Mouse (Mus musculus): ENCODE measurements around the gene Vsig2. TPM values are rescaled to one million over a fixed set of nuclear protein-coding genes. Genes with fewer than 3 reads are reported as not detected.

Vsig2 gene
- total RNA-seq, 1 experiment, result 4.8 TPM

DNA sequence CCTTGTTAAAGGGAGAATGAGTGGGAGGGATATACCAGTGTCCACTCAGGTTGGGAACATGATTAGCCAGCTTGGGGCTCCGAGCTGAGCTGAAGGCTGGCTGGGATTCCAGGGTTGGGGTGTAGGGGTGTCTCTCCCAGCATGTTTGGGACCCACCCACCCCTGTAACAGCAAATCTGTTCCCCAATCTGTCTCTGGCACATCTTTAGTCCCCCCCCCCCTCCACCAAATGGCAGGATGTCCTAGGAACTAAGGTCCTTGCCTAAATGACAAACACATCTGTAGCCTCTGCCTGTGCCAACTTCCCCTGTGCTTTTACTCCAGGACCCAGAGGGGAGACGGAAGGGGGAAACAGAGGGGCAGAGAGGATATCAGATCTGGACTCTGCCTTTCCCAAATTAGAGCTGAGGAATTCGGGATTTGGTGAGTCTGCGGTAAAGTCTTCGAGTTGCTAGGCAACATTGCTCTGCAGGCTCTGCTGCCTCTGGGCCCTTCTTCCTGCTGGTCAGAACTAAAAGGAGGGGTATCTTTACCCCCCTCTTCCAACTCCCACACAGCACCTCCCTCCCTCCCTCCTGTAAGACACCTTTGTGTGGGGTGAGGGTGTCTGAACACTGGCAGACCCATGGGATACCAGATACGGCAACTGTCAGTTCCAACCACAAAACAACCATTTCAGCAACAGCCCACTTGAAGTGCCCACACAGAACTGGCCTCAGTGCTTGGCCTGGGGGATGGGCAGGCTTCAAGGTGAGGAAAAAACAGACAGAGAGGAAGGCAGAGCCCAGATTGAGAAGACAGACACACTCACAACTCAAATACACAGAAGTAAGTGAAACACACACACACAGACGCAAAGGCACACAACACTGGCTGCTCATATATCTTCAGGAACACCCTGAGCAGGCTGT is 16.0 kb downstream of the Vsig2 start, which contains the start of gene Siae:
Siae (plus strand) TSS at position 861 of the 911 bp plus-strand sequence.
- in situ Hi-C loops (cut with MboI; ENCODE audit: low sequenced_read_pairs in 2 of 2, unreplicated experiment in 2 of 2), result no loop called here

DNA sequence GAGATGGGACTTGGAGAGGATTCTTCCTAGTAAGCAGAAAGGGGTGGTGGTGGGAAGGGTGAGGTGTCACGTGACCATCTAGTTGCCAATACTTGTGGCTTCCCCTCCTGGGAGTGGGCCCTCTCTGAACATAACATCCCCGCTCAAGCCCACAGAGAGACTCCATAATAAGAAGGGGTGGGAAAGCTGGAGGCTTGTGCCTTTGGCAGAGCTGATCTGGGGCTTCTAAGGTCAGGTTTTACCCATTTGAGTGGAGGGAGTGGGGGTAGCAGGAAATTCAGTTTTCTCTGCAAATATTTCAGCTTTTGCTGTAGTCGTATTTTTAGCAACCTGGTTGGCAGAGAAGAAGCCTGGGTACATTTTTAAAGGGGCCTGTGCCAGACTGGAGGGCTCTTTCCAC is 17.3 kb downstream of the Vsig2 start:
- H3K4me1 ChIP-seq (ENCODE audit: control insufficient read depth in 2 of 2, insufficient read depth in 2 of 2, low read length in 2 of 2, poor library complexity in 1 of 2), result peaks cover 0 to 4% of the 10 kb centered on the region in 2 experiments; a peak in 1 of 4 replicates
- no peaks in the 10 kb centered on the region for H3K9me3 ChIP-seq (ENCODE audit: control insufficient read depth, insufficient read depth, low read depth, low read length)
- in situ Hi-C loops (cut with MboI; ENCODE audit: low sequenced_read_pairs in 2 of 2, unreplicated experiment in 2 of 2), result no loop called here
- no peak overlapping the region for H3K9ac ChIP-seq (ENCODE audit: insufficient read depth, low read depth, low read length, poor library complexity, severe bottlenecking)
- no peaks in the 10 kb centered on the region for H3K36me3 ChIP-seq (ENCODE audit: control insufficient read depth, insufficient read depth, low read length, poor library complexity, severe bottlenecking)
- DNase-seq (ENCODE audit: low read depth, low spot score), result no peak
- no peak for TF ChIP-seq HCFC1 (IDR thresholded peaks at IDR 0.05; ENCODE audit: borderline replicate concordance, insufficient read depth, low read length)
- no peak for TF ChIP-seq MAFK (IDR thresholded peaks at IDR 0.05; ENCODE audit: insufficient read depth, low read depth, low read length)
- TF ChIP-seq CHD2 (IDR thresholded peaks at IDR 0.05; ENCODE audit: low read depth, low read length), result no peak
- no peak for TF ChIP-seq ZC3H11A (IDR thresholded peaks at IDR 0.05; ENCODE audit: borderline replicate concordance, low read depth, low read length)
- no peak for TF ChIP-seq ZNF384 (IDR thresholded peaks at IDR 0.05; ENCODE audit: low read depth, low read length)
- H3K27ac ChIP-seq (ENCODE audit: insufficient read depth, low read depth, low read length, poor library complexity, severe bottlenecking), result no peak overlapping the region
- no peak overlapping the region for H3K4me3 ChIP-seq (ENCODE audit: insufficient read depth in 1 of 2, low read depth in 1 of 2, low read length in 2 of 2, poor library complexity in 1 of 2, severe bottlenecking in 1 of 2)

More for the DNA sequence above, 16.0 kb downstream of the Vsig2 start, which contains the start of gene Siae:
- no peaks in the 10 kb centered on the region for H3K36me3 ChIP-seq (ENCODE audit: control insufficient read depth, insufficient read depth, low read length, poor library complexity, severe bottlenecking)
- H3K27ac ChIP-seq (ENCODE audit: insufficient read depth, low read depth, low read length, poor library complexity, severe bottlenecking), result no peak within 1 kb of the TSS
- no peaks in the 10 kb centered on the region for H3K9me3 ChIP-seq (ENCODE audit: control insufficient read depth, insufficient read depth, low read depth, low read length)
- no peak within 1 kb of the TSS for H3K4me3 ChIP-seq (ENCODE audit: insufficient read depth in 1 of 2, low read depth in 1 of 2, low read length in 2 of 2, poor library complexity in 1 of 2, severe bottlenecking in 1 of 2)
- TF ChIP-seq HCFC1 (IDR thresholded peaks at IDR 0.05; ENCODE audit: borderline replicate concordance, insufficient read depth, low read length) (no peak), MAFK (IDR thresholded peaks at IDR 0.05; ENCODE audit: insufficient read depth, low read depth, low read length) (no peak), ZC3H11A (IDR thresholded peaks at IDR 0.05; ENCODE audit: borderline replicate concordance, low read depth, low read length) (no peak)
- DNase-seq (ENCODE audit: low read depth, low spot score), result no peak
- H3K9ac ChIP-seq (ENCODE audit: insufficient read depth, low read depth, low read length, poor library complexity, severe bottlenecking), result no peak within 1 kb of the TSS
- peaks cover 0 to 4% of the 10 kb centered on the region in 2 experiments; a peak in 1 of 4 replicates for H3K4me1 ChIP-seq (ENCODE audit: control insufficient read depth in 2 of 2, insufficient read depth in 2 of 2, low read length in 2 of 2, poor library complexity in 1 of 2)

DNA sequence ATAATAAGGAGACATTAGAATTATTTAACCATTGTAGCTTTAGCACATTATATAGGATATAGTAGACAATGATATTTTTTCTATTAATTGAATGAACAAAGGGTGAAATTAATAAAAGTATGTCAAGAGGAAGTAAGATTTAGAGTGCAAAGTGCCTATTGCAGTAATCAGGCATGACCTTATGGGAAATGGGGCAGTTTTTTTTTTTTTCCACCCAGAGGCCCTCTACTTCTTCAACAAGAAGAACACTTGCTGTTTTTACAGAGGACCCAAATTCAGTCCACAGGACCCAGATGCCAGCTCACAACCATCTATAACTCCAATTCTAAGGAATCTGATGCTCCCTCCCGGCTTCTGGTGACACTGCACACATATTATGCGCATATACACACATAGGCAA is 21.6 kb downstream of the Vsig2 start:
- Histone ChIP-seq H3K36me3 (ENCODE audit: control insufficient read depth, insufficient read depth, low read length, poor library complexity, severe bottlenecking) (no peaks in the 10 kb centered on the region), H3K9me3 (ENCODE audit: control insufficient read depth, insufficient read depth, low read depth, low read length) (no peaks in the 10 kb centered on the region), H3K27ac (ENCODE audit: insufficient read depth, low read depth, low read length, poor library complexity, severe bottlenecking) (no peak overlapping the region), H3K9ac (ENCODE audit: insufficient read depth, low read depth, low read length, poor library complexity, severe bottlenecking) (no peak overlapping the region), H3K4me1 (ENCODE audit: control insufficient read depth in 2 of 2, insufficient read depth in 2 of 2, low read length in 2 of 2, poor library complexity in 1 of 2) (no peaks in the 10 kb centered on the region), H3K4me3 (ENCODE audit: insufficient read depth in 1 of 2, low read depth in 1 of 2, low read length in 2 of 2, poor library complexity in 1 of 2, severe bottlenecking in 1 of 2) (no peak overlapping the region)
- TF ChIP-seq CHD2 (IDR thresholded peaks at IDR 0.05; ENCODE audit: low read depth, low read length) (no peak), MAFK (IDR thresholded peaks at IDR 0.05; ENCODE audit: insufficient read depth, low read depth, low read length) (no peak), ZC3H11A (IDR thresholded peaks at IDR 0.05; ENCODE audit: borderline replicate concordance, low read depth, low read length) (no peak), ZNF384 (IDR thresholded peaks at IDR 0.05; ENCODE audit: low read depth, low read length) (no peak)
- DNase-seq (ENCODE audit: low read depth, low spot score), result no peak
- in situ Hi-C loops (cut with MboI; ENCODE audit: low sequenced_read_pairs in 2 of 2, unreplicated experiment in 2 of 2), result no loop called here

DNA sequence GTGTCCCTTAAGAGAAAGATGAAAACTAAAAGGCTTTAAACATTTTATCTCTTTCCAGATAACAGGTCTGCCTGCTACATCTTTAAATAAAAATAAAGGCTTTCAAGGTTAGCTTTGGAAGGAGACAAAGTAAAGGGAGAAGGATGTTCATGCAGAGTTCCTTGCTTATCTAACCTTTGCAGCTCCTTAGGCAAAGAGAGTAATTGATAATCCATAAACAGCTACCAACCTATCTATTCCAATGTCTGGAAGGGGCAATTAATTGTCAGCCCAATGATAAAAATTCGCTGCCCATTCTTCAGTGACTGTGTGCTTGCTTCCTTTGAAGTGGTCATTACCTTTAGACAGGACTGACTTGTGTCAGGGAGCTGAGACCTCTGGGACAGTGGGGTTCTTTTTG is 24.8 kb downstream of the Vsig2 start:
- Histone ChIP-seq H3K4me1 (ENCODE audit: control insufficient read depth in 2 of 2, insufficient read depth in 2 of 2, low read length in 2 of 2, poor library complexity in 1 of 2) (no peaks in the 10 kb centered on the region), H3K4me3 (ENCODE audit: insufficient read depth in 1 of 2, low read depth in 1 of 2, low read length in 2 of 2, poor library complexity in 1 of 2, severe bottlenecking in 1 of 2) (no peak overlapping the region)

More for the DNA sequence above, 24.8 kb downstream of the Vsig2 start:
- H3K36me3 ChIP-seq (ENCODE audit: control insufficient read depth, insufficient read depth, low read length, poor library complexity, severe bottlenecking), result no peaks in the 10 kb centered on the region
- DNase-seq (ENCODE audit: low read depth, low spot score), result no peak
- H3K9ac ChIP-seq (ENCODE audit: insufficient read depth, low read depth, low read length, poor library complexity, severe bottlenecking), result no peak overlapping the region
- no peaks in the 10 kb centered on the region for H3K9me3 ChIP-seq (ENCODE audit: control insufficient read depth, insufficient read depth, low read depth, low read length)
- TF ChIP-seq MAFK (IDR thresholded peaks at IDR 0.05; ENCODE audit: insufficient read depth, low read depth, low read length) (no peak), CHD2 (IDR thresholded peaks at IDR 0.05; ENCODE audit: low read depth, low read length) (no peak), ZNF384 (IDR thresholded peaks at IDR 0.05; ENCODE audit: low read depth, low read length) (no peak), ZC3H11A (IDR thresholded peaks at IDR 0.05; ENCODE audit: borderline replicate concordance, low read depth, low read length) (no peak), HCFC1 (IDR thresholded peaks at IDR 0.05; ENCODE audit: borderline replicate concordance, insufficient read depth, low read length) (no peak)
- in situ Hi-C loops (cut with MboI; ENCODE audit: low sequenced_read_pairs in 2 of 2, unreplicated experiment in 2 of 2), result no loop called here
- H3K27ac ChIP-seq (ENCODE audit: insufficient read depth, low read depth, low read length, poor library complexity, severe bottlenecking), result no peak overlapping the region
